Mouse (Mus musculus) forebrain, embryonic 11.5 days (tissue): ENCODE results near the gene Cd164l2. TPM values are rescaled to one million over a fixed set of nuclear protein-coding genes. Genes with fewer than 3 reads are reported as not detected.

Experiments
- ATAC-seq: fragments of 200-750 bp; cut with Nextera tagmentation; replicated peaks from 2 replicates; pipeline ENCODE4 v1.8.0; 2017; ENCODE audit warnings: moderate TSS enrichment; ENCODE audit not compliant: low FRiP score
- DNase-seq: peaks from one replicate; pipeline ENCODE4 v3.0.0-alpha.2; 2017; ENCODE audit warnings: low spot score
- H3K27ac ChIP-seq: fragments of 300-500 bp; sonication (generic); 2 replicates; pipeline ENCODE4 v1.5.1; 2014; ENCODE audit warnings: low read depth, low read length
- H3K27me3 ChIP-seq: fragments of 300-500 bp; sonication (generic); 2 replicates; pipeline ENCODE4 v1.6.1; 2014; ENCODE audit warnings: mild to moderate bottlenecking, low read length, mixed read lengths; ENCODE audit not compliant: control insufficient read depth, insufficient read depth
- H3K36me3 ChIP-seq: fragments of 300-500 bp; sonication (generic); 2 replicates; pipeline ENCODE4 v1.6.1; 2014; ENCODE audit warnings: mild to moderate bottlenecking, low read length, moderate library complexity, mixed read lengths; ENCODE audit not compliant: control insufficient read depth, insufficient read depth
- H3K4me1 ChIP-seq: fragments of 300-500 bp; sonication (generic); replicated peaks from 2 replicates; pipeline ENCODE4 v1.6.1; 2014; ENCODE audit warnings: low read length, mixed read lengths; ENCODE audit not compliant: control insufficient read depth, insufficient read depth
- H3K4me2 ChIP-seq: fragments of 300-500 bp; sonication (generic); 2 replicates; pipeline ENCODE4 v1.6.1; 2014; ENCODE audit warnings: low read depth, mild to moderate bottlenecking, low read length, moderate library complexity, mixed read lengths; ENCODE audit not compliant: severe bottlenecking
- H3K4me3 ChIP-seq: fragments of 300-500 bp; sonication (generic); 2 replicates; pipeline ENCODE4 v1.5.1; 2014; ENCODE audit warnings: low read depth, low read length
- H3K9ac ChIP-seq: fragments of 300-500 bp; sonication (generic); 2 replicates; pipeline ENCODE4 v1.6.1; 2014; ENCODE audit warnings: low read length
- H3K9me3 ChIP-seq: fragments of 300-500 bp; sonication (generic); 2 replicates; pipeline ENCODE4 v1.6.1; 2016; ENCODE audit warnings: low read length, mixed read lengths; ENCODE audit not compliant: control insufficient read depth
- WGBS: fragments of 180-500 bp; shearing (Covaris S2); extraction: QIAGEN DNeasy Blood & Tissue Kit; methylation state at CpG from one replicate; pipeline ENCODE4 v1.1.7; 2014; 5-methylcytosine and 5-hydroxymethylcytosine counted together
- polyA plus RNA-seq: library from polyadenylated mRNA; unstranded; fragments of >200 nt; fragmentation: Nextera tagmentation; extraction: Ambion mirVana; gene quantifications from 2 replicates; pipeline ENCODE4 v1.2.1, GENCODE M21; 2014

Cd164l2 gene
- polyA plus RNA-seq, 1 experiment from 2014 or later: not detected

DNA sequence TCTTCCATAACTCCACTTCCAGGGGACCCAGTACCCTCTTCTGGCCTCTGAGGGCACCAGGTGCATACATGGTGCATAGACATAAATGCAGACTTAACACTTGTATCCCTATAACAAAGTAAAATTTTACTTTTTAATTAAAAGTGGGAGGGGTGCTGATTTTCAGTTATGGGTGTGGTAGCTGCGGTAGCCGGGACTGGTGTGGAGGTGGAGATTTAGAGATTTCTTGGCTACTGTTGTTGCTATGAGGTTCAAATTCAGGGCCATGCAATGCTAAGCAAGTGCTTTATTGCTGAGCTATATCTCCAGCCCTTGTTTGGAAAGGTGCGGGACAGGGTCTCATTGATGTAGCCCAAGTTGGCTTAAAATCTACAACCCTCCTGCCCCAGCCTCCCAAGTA, 6.8 kb downstream of the Cd164l2 start:
- H3K4me1 ChIP-seq: peaks cover 6% of the 10 kb centered on the region; the same call in 1 of the 2 replicates
- DNase-seq: no peak
- H3K9me3 ChIP-seq: no peaks in the 10 kb centered on the region
- no peak overlapping the region for H3K27ac ChIP-seq
- 89% methylated on average over 3 of the region's 3 CpGs for WGBS
- no peak overlapping the region for H3K4me3 ChIP-seq
- no peak overlapping the region for H3K4me2 ChIP-seq
- H3K9ac ChIP-seq: no peak overlapping the region
- H3K36me3 ChIP-seq: no peaks in the 10 kb centered on the region
- ATAC-seq: no peak
- H3K27me3 ChIP-seq: peaks cover 15% of the 10 kb centered on the region

DNA sequence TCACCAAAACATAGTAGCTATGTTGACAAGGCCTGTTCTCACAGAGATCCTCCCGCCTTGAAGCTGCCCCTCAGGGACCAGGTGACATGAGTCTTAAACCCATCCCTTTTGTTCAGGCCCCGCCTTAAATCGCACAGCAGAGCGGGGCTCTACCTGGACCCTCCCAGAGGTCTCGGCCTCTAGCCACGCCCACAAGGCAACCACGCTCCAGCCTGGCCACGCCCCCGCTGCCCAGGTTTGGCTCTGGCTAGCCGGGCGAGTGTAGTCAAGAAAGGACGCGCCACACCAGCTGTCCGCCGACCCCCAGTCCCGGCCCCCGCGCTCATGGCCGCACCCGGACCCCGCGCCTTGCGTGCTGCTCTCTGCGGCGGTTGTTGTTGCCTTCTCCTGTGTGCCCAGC, 8.7 kb downstream of the Cd164l2 start:
- Histone ChIP-seq H3K9me3 (no peaks in the 10 kb centered on the region), H3K4me1 (peaks cover 6% of the 10 kb centered on the region; the same call in 1 of the 2 replicates), H3K4me3 (peak overlapping the region; percentile 14; the same call in 1 of the 2 replicates), H3K36me3 (no peaks in the 10 kb centered on the region), H3K9ac (peak overlapping the region; percentile 23; the same call in 1 of the 2 replicates), H3K27me3 (peaks cover 7% of the 10 kb centered on the region; the same call in 1 of the 2 replicates), H3K4me2 (peak overlapping the region; percentile 49), H3K27ac (no peak overlapping the region)
- WGBS: 1% methylated on average over 25 of the region's 25 CpGs
- DNase-seq (peak; percentile 66), ATAC-seq (no peak)

DNA sequence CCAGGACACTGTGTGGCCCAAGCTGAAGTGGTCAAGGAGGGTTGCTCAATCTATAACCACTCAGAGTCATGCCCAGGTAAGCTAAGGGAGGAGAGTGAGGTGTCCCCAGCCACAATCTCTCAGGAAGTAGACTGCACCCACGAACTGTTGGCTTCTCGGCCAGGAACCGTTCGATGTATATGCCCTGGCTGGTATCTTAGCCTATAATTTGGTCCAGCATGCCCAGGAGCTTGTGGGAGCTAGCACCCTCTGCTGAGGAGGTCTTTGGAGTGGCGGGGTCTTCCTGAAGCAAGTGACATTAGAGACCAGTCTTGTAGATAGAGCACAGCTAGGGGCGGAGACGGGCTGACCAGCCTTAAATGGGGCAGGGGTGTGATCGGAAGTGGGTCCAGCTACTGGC, 9.8 kb downstream of the Cd164l2 start:
- no peak for DNase-seq
- WGBS: 84% methylated on average over 8 of the region's 8 CpGs

DNA sequence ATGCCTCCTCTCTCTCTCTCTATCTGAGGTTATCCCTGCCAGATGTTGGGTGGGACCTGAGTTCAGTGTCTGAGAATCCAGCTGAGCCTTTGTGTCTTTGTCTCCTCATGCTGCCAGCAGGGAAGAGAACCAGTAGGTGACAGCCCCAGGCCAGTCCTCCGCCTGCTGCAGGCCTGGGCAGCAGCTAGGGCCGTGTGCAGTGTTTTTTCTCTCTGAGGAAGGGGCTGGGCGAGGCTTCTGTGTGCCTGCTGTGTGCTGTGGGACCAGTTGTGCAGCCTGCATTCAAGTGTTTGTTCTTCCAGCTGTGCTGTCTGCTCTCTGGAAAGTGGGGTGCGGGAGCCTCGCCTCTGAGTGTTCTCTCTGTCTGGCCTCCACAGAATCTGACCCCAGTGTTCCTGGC, 11.9 kb downstream of the Cd164l2 start:
- Histone ChIP-seq H3K36me3 (no peaks in the 10 kb centered on the region), H3K27me3 (peaks cover 7% of the 10 kb centered on the region; the same call in 1 of the 2 replicates), H3K9me3 (no peaks in the 10 kb centered on the region), H3K9ac (no peak overlapping the region; the same call in 1 of the 2 replicates), H3K4me3 (no peak overlapping the region), H3K4me2 (no peak overlapping the region), H3K4me1 (peaks cover 6% of the 10 kb centered on the region; the same call in 1 of the 2 replicates), H3K27ac (no peak overlapping the region)
- DNase-seq: no peak
- ATAC-seq: no peak
- 30% methylated on average over 5 of the region's 5 CpGs for WGBS

More for the DNA sequence above, 9.8 kb downstream of the Cd164l2 start:
- no peak overlapping the region for H3K4me3 ChIP-seq
- peaks cover 6% of the 10 kb centered on the region; the same call in 1 of the 2 replicates for H3K4me1 ChIP-seq
- H3K27ac ChIP-seq: no peak overlapping the region
- no peaks in the 10 kb centered on the region for H3K9me3 ChIP-seq
- H3K4me2 ChIP-seq: no peak overlapping the region
- no peak for ATAC-seq
- H3K36me3 ChIP-seq: no peaks in the 10 kb centered on the region
- peaks cover 7% of the 10 kb centered on the region; the same call in 1 of the 2 replicates for H3K27me3 ChIP-seq
- no peak overlapping the region for H3K9ac ChIP-seq

DNA sequence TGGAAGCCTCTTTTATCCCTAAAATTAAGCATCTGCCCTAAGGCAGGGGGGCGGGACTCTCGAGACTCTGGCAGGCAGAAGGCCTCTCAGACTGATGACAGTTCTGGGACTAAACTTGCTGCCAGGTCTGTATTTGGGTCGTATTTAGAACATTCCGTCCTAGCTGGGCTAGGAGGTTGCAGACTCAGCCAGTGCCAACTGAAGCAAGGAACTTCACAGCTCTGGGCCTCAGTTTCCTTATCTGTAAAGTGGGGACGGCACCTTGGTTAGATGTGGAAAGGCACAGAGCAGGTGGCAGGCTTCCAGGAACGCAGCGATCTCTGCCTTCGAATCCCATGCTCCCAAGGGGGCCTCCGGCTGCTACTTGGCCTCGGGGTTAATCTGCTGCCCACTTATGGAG, 14.1 kb downstream of the Cd164l2 start:
- Histone ChIP-seq H3K36me3 (no peaks in the 10 kb centered on the region), H3K4me2 (no peak overlapping the region), H3K9ac (no peak overlapping the region), H3K27me3 (0 out of 2 replicates have a peak, but pooled peaks cover under 1% of the 10 kb centered on the region), H3K9me3 (no peaks in the 10 kb centered on the region), H3K27ac (no peak overlapping the region), H3K4me3 (no peak overlapping the region), H3K4me1 (peaks cover under 1% of the 10 kb centered on the region; the same call in 1 of the 2 replicates)
- no peak for DNase-seq
- no peak for ATAC-seq
- 76% methylated on average over 10 of the region's 10 CpGs for WGBS

DNA sequence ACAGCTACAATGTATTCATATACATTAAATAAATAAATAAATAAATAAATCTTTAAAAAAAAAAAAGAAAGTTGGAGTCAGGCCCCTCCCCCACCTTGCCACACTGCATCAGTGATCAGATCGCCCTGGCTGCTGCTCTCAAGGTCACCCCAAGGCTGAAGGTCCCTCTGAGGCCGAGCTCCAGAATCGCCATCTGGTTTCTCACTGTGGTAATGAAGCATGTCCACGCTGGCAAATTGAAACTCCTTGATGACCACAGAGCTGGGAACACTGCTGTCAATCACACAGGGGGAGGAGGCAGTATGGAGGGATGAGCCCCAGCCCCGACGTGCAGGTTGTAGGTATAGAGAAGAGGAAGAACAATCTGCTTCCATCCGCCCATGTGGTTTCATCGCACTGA, 15.7 kb downstream of the Cd164l2 start:
- Histone ChIP-seq H3K4me1 (no peaks in the 10 kb centered on the region), H3K9ac (no peak overlapping the region), H3K9me3 (no peaks in the 10 kb centered on the region), H3K4me3 (no peak overlapping the region), H3K4me2 (no peak overlapping the region), H3K27ac (no peak overlapping the region), H3K36me3 (no peaks in the 10 kb centered on the region), H3K27me3 (no peaks in the 10 kb centered on the region)
- DNase-seq: no peak
- 69% methylated on average over 8 of the region's 8 CpGs for WGBS
- no peak for ATAC-seq

DNA sequence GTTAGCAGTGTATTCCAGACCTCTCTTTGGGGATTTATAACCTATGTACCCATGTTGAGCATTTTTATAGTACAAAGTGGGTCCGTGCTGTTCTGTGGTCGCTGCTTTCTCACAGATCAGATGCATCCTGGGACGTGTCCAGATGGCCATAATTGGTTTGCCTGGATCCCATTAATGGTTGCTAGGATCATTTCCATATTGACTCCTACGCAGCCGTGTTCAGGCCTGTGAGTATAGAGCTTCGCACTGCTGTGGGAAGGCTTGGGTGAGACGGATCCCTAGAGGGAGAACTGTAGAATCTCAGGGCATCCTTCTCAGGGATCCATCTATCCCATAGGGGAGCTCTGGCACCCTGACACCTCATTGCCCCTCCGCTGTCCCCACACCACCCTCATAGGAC, 17.7 kb downstream of the Cd164l2 start:
- ATAC-seq: no peak
- no peak overlapping the region for H3K27ac ChIP-seq
- H3K9ac ChIP-seq: no peak overlapping the region
- H3K9me3 ChIP-seq: no peaks in the 10 kb centered on the region
- 79% methylated on average over 8 of the region's 8 CpGs for WGBS
- no peaks in the 10 kb centered on the region for H3K36me3 ChIP-seq
- H3K27me3 ChIP-seq: no peaks in the 10 kb centered on the region
- no peak overlapping the region for H3K4me3 ChIP-seq
- H3K4me2 ChIP-seq: no peak overlapping the region
- no peak for DNase-seq
- H3K4me1 ChIP-seq: no peaks in the 10 kb centered on the region

DNA sequence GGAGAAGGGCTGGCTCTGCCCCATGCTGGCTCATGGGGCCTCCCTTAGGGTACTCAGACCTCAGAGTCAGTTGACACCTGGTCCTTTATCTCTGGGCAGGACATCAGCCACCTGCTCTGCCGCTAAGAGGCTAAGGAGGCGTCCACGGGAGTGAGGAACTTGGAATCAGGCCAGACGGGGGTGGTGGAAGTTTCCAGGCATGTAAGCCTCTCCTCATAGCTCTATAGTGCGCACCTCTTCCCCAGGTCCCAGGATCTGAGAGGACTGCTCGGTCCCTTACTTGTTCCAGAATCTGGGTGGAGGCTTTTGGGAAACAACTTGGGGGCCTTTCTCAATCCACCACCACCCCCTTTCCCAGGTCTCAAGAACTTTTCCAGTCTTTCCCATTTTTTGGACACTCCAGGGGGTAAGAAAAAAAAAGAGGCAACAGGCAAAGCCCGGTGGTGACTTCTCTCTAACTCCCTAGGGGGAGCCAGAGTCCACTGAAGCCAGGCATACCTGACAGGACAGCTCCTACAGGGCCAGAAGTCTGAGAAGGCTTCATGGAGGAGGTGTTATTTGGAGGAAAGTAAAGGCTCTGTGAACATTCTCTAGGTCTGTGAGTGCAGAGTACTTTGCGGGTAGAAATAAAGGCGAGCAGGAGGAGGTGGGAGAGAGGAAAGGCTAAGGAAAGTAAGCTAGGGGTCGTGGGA, 21.5 kb downstream of the Cd164l2 start:
- no peak overlapping the region for H3K4me2 ChIP-seq
- no peaks in the 10 kb centered on the region for H3K9me3 ChIP-seq
- no peak for ATAC-seq
- WGBS: 41% methylated on average over 10 of the region's 10 CpGs
- DNase-seq: no peak
- H3K36me3 ChIP-seq: no peaks in the 10 kb centered on the region
- no peaks in the 10 kb centered on the region for H3K4me1 ChIP-seq
- H3K27me3 ChIP-seq: no peaks in the 10 kb centered on the region
- H3K9ac ChIP-seq: no peak overlapping the region
- no peak overlapping the region for H3K4me3 ChIP-seq
- H3K27ac ChIP-seq: no peak overlapping the region

DNA sequence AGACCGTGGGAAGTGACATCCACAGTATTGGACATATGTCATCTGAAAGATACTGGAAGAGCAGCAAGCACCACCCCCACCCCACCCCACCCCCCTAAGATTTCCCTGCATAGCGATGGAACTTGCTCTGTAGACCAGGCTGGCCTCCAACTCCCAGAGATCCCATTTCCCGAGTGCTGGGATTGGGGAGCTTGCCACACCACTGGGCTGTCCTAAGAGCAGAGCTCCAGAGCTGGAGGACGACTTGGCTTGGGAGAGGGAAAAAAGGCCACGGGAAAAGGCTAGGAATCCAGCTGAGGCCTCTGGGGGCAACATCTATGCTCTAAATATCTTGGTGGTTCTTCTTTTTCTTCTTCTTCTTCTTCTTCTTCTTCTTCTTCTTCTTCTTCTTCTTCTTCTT, 22.8 kb downstream of the Cd164l2 start:
- 69% methylated on average over 5 of the region's 5 CpGs for WGBS
- H3K36me3 ChIP-seq: no peaks in the 10 kb centered on the region
- ATAC-seq: no peak
- H3K9ac ChIP-seq: no peak overlapping the region
- no peak for DNase-seq
- H3K27me3 ChIP-seq: peaks cover 2% of the 10 kb centered on the region; the same call in 1 of the 2 replicates
- H3K4me1 ChIP-seq: no peaks in the 10 kb centered on the region
- H3K4me3 ChIP-seq: no peak overlapping the region
- H3K27ac ChIP-seq: no peak overlapping the region
- H3K4me2 ChIP-seq: no peak overlapping the region
- no peaks in the 10 kb centered on the region for H3K9me3 ChIP-seq
